9 mouse cellular contexts compared by ENCODE assay signal in genomic region chr1:105362701-105363100, GRCm38 (mm10). TPM values are rescaled to one million over a fixed set of nuclear protein-coding genes. Genes with fewer than 3 reads are reported as not detected.
A peak's percentile ranks its signal among the peaks of the same experiment; 100 is the strongest.
DNase-seq lines count a peak whose midpoint lies in the region; ATAC-seq and TF ChIP-seq lines count a peak whose summit lies in the region.
"Had no signal": no experiment of that assay in that cellular context is flagged by ENCODE, and none has a peak within 500 bp of the region (broad histone marks: within the 10 kb centered on the region; RNA-seq: fewer than 3 reads in every experiment).

No protein-coding gene starts in this region.

- TF ChIP-seq CTCF in kidney, postnatal 0 days (IDR thresholded peaks at IDR 0.05; ENCODE audit: low read depth), result peak; percentile 67
- peak; percentile 58 to 64 (median 64) for TF ChIP-seq CTCF in MEL (IDR thresholded peaks at IDR 0.05 in 2 of 3, conservative IDR thresholded peaks at IDR 0.05 in 1 of 3; ENCODE audit: control insufficient read depth in 1 of 3, insufficient read depth in 1 of 3, low read depth in 2 of 3, low read length in 3 of 3, poor library complexity in 1 of 3, severe bottlenecking in 1 of 3)

- H3K27me3 ChIP-seq in kidney, postnatal 0 days (ENCODE audit: insufficient read depth, low read length), result no peaks in the 10 kb centered on the region
- no peaks in the 10 kb centered on the region; a peak in 1 of 4 replicates for H3K27me3 ChIP-seq in MEL (ENCODE audit: control insufficient read depth in 1 of 2, insufficient read depth in 2 of 2, low read length in 2 of 2)
- H3K27me3 ChIP-seq: embryonic facial prominence, embryonic 15.5 days had no signal

- TF ChIP-seq RAD21 in MEL (IDR thresholded peaks at IDR 0.05; ENCODE audit: low read depth, low read length), result peak; percentile 50

- no peaks in the 10 kb centered on the region for H3K4me1 ChIP-seq in kidney, postnatal 0 days (replicated peaks; ENCODE audit: insufficient read depth, low read length)
- H3K4me1 ChIP-seq in MEL (ENCODE audit: control insufficient read depth in 1 of 2, insufficient read depth in 2 of 2, low read length in 2 of 2), result no peaks in the 10 kb centered on the region
- H3K4me1 ChIP-seq: embryonic facial prominence, embryonic 15.5 days had no signal

- no peak overlapping the region for H3K9ac ChIP-seq in kidney, postnatal 0 days (ENCODE audit: low read depth, low read length)
- H3K9ac ChIP-seq in MEL (ENCODE audit: control insufficient read depth, low read depth, low read length, poor library complexity, severe bottlenecking), result no peak overlapping the region
- H3K9ac ChIP-seq: embryonic facial prominence, embryonic 15.5 days had no signal

- H3K4me2 ChIP-seq in kidney, postnatal 0 days (ENCODE audit: low read length), result no peak overlapping the region
- H3K4me2 ChIP-seq: embryonic facial prominence, embryonic 15.5 days had no signal

- no peak for TF ChIP-seq POLR2A in MEL (IDR thresholded peaks at IDR 0.05; ENCODE audit: control insufficient read depth in 1 of 2, insufficient read depth in 1 of 2, low read depth in 1 of 2, low read length in 2 of 2, poor library complexity in 1 of 2)

- no peaks in the 10 kb centered on the region for H3K36me3 ChIP-seq in kidney, postnatal 0 days (ENCODE audit: insufficient read depth, low read length)
- H3K36me3 ChIP-seq in MEL (ENCODE audit: control insufficient read depth in 1 of 2, insufficient read depth in 2 of 2, low read length in 2 of 2), result no peaks in the 10 kb centered on the region
- H3K36me3 ChIP-seq: embryonic facial prominence, embryonic 15.5 days had no signal

- no peak for DNase-seq in kidney, postnatal 0 days (ENCODE audit: low spot score)
- no peak for DNase-seq in kidney, adult 8-10 months
- DNase-seq in CD4-positive helper T cell, adult 2 months (ENCODE audit: low read depth, low spot score), result peak; percentile 22
- peak; percentile 27 for DNase-seq in MEL (ENCODE audit: low read depth, low spot score)
- peak; percentile 7 for DNase-seq in lung, postnatal 10 days
- DNase-seq in urinary bladder, postnatal 25 days (ENCODE audit: low spot score), result no peak
- no peak for DNase-seq in left cerebral cortex, postnatal 36 days (ENCODE audit: low spot score in 2 of 2)

- H3K79me2 ChIP-seq in MEL (ENCODE audit: control insufficient read depth, insufficient read depth, low read length, poor library complexity), result no peaks in the 10 kb centered on the region

- intact Hi-C loops in left cerebral cortex, postnatal 36 days (cut with DNase I), result no loop called here

- H3K4me3 ChIP-seq in kidney, postnatal 0 days (replicated peaks; ENCODE audit: low read depth, low read length), result no peak overlapping the region
- H3K4me3 ChIP-seq in MEL (ENCODE audit: control insufficient read depth in 1 of 2, insufficient read depth in 1 of 2, low read depth in 2 of 2, low read length in 2 of 2), result no peak overlapping the region
- H3K4me3 ChIP-seq: embryonic facial prominence, embryonic 15.5 days had no signal

- H3K27ac ChIP-seq in kidney, postnatal 0 days, result no peak overlapping the region
- H3K27ac ChIP-seq in MEL (ENCODE audit: control insufficient read depth, low read depth, low read length), result no peak overlapping the region
- H3K27ac ChIP-seq: embryonic facial prominence, embryonic 15.5 days had no signal

- H3K9me3 ChIP-seq in kidney, postnatal 0 days (replicated peaks; ENCODE audit: low read length), result no peaks in the 10 kb centered on the region
- H3K9me3 ChIP-seq in MEL (replicated peaks; ENCODE audit: insufficient read depth, low read length), result no peaks in the 10 kb centered on the region; the same call in 1 of the 2 replicates
- H3K9me3 ChIP-seq: embryonic facial prominence, embryonic 15.5 days had no signal

- no peak for TF ChIP-seq EP300 in MEL (IDR thresholded peaks at IDR 0.05; ENCODE audit: low read depth in 1 of 2, low read length in 2 of 2)

- ATAC-seq in kidney, postnatal 0 days (replicated peaks; ENCODE audit: low FRiP score, low read depth), result no peak
- no peak for ATAC-seq in erythroid progenitor cell, adult 5-6 weeks (replicated peaks; ENCODE audit: low FRiP score, poor library complexity, severe bottlenecking)

TF ChIP-seq in MEL, 35 proteins besides CTCF, POLR2A, EP300 and RAD21:
- TF ChIP-seq SMC3 (IDR thresholded peaks at IDR 0.05; ENCODE audit: low read depth, low read length) (peak; percentile 70), ZC3H11A (IDR thresholded peaks at IDR 0.05; ENCODE audit: low read depth, low read length) (peak; percentile 21; the same call in 1 of the 2 replicates), UBTF (IDR thresholded peaks at IDR 0.05; ENCODE audit: borderline replicate concordance, insufficient read depth, low read depth, low read length) (no peak)

RNA-seq across cellular contexts. Expression of gene Rnf152, which starts 6.2 kb away (rescaled TPM):
- polyA plus RNA-seq in kidney, postnatal 0 days (2015; fragmentation: Nextera tagmentation; extraction: Ambion mirVana), result 2.0 and 2.3 TPM in 2 replicates
- total RNA-seq in MEL (2012; rRNA removed), result 0.03 TPM in 1 of 2 replicates, not detected in the other
- not detected for polyA plus RNA-seq in MEL (2012; ENCODE audit: insufficient read depth in 1 of 2, insufficient read length in 2 of 2, low read depth in 1 of 2, low replicate concordance in 2 of 2, missing spikeins in 1 of 2)
- total RNA-seq in left cerebral cortex, postnatal 36 days (2021), result 10 to 100 TPM in 1 of 2 experiments, 1 to 10 TPM in 1; 8.4 to 11.6 TPM
- total RNA-seq in erythroid progenitor cell, adult 5-6 weeks (2015; ENCODE audit: low replicate concordance), result not detected in 2 replicates
- not detected in 2 replicates for total RNA-seq in erythroid progenitor cell, adult 5-6 weeks (2017; ENCODE audit: low replicate concordance)

Comparison
In these comparisons a context has a peak if more than half of its experiments do, and no peak if none do; other contexts are left out.
1. DNase-seq: peak in CD4-positive helper T cell, adult 2 months (single experiment), MEL (single experiment) and lung, postnatal 10 days (single experiment); none in kidney, postnatal 0 days (single experiment), kidney, adult 8-10 months (0 of 2), urinary bladder, postnatal 25 days (single experiment) and left cerebral cortex, postnatal 36 days (0 of 2).